Mouse (Mus musculus): ENCODE results near the gene Rgs6.

Gene Rgs6

DNA sequence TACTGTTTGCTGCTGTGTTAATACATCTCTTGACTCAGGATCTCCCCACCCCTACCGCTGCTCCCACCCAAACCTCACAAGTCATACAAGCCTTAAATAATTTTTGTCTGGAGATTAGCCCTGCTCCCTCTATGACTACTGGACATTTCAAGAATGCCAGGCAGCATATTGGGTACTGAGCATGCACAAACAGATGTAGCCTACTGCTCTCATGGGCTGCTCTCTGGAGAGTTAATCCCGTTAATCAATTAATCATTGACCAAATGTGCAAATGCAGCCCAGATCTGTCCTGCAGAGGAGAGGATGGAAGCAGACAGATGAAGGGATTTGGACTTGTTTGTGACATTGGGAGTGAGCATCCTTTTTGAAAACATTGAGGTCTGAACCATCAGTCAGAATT lies at the start of gene Rgs6:
Gene Rgs6, plus strand, starts transcription at position 276 of the 400 bp plus-strand sequence.
- DNase-seq, result no peak

DNA sequence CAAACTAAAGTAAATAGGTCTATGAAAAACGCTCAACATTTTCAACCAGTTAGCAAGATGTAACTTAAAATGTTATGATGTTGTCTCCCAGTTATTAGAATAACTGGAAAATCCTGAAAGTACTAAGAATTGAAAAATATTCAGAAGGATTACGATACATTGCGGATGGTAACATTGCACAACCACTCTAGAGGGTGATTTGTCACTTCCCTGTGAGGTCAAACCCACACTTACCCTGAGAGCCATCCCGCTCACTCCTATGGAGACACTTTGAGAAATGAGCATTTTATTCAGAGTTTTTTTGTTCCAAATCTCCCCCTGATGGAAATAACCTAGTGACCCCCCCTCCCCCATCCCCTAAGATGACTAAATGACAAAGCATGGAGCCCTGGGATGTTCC lies 41.0 kb upstream of the Rgs6 start:
- DNase-seq, result no peak

DNA sequence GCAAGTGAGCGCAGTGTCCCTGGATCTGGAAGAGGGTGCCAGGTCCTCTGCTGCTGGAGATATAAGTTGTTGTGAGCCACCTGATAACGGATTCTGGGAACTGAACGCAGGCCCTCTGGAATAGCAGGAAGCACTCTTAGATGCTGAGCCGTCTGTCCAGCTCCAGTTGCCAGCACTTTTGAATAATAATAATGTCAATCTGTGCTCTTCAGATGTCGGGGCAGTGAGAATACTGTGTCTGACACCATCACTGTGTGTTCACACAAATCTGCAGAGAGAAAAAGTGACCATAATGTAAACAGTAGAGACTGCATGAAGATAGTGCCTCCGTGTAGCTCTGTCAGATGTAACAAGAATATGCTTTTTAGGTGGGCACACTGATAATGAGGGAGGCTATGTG lies 38.9 kb upstream of the Rgs6 start:
- no peak for DNase-seq

DNA sequence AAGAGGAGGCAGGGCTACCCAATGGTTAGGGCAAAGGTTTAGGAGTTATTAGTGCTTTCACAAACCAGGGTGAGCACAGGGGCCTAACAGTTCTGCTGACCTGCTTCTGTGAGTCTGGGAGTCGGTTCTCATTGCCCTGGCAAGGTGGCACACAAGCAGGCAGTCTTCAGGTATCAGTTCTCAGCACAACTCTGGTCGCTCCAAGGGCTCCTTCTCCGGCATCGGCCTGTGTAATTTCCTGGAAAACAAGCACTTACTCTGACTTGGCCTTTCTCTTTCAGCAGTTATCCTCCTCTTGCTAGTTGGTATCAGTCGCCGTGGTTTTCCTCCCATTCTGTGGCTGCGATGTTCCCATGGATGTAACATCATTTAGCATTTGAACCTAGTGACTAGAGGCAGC lies 38.0 kb upstream of the Rgs6 start:
- DNase-seq, result no peak

DNA sequence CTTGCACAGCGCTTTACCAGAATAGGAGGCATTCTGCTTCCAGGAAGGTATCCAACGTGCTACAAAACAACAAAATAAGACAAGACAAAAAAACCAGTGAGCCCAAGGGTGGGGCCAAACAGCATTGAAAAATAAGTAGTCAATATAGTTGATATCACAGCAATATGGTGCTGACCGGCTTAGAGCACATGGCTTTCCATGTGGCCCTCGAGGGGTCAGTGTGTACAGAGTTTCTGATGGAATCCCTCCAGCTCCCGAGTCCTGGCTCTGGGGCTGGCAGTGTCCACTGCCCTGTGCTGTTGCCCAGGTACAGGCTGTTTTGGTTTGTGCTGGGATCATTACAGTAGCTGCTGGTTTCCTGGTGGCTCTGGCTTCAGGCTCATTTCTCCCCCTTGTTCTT lies 35.7 kb upstream of the Rgs6 start:
- no peak for DNase-seq

DNA sequence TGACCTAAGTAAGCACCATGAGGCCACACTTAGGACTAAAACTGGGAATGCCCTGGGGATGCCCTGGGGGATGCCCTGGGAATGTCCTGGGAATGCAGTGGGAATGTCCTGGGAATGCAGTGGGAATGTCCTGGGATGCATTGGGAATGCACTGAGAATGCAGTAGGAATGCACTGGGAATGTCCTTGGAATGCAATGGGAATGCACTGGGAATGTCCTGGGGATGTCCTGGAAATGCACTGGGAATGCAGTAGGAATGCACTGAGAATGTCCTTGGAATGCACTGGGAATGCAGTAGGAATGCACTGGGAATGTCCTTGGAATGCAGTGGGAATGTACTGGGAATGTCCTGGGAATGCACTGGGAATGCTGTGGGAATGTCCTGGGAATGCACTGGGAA lies 25.2 kb upstream of the Rgs6 start:
- no peak for DNase-seq

DNA sequence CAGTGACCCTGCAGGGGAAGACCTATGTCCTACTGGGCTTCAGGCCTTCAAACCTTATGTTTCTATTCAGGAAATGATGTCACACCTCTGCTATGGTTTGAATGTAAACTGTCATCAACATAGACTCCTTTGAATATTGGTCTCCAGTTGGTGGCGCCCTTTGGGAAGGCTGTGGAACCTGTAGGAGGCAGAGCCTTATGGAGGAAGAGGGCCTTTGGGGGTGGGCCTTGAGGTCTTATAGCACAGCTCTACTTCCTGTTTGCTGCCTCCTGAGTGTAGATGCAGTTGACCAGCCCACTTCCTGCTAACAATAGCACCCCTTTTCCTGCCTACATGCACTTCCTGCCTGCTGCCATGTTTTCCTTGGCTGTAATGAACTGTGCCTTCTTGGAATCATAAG lies 19.7 kb upstream of the Rgs6 start:
- DNase-seq, result no peak

DNA sequence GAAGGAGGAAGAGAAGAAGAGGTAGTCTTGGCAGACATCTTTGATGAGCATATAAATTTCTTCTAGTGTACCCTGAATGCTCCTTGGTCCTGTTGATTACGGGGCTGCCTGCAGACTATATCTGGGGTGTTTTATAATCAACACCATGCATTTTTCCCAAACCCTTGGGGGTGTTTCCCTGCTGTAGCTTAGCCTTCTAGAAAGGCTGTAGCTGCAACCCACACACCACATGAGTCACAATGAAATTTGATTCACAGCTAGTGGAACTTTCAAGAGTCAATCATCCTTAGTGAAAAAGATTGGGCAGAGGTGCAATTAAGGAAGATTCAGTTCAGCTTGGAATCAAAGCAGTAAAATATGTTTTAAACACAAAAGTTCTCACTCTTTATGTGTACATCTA lies 15.4 kb upstream of the Rgs6 start:
- no peak for DNase-seq

DNA sequence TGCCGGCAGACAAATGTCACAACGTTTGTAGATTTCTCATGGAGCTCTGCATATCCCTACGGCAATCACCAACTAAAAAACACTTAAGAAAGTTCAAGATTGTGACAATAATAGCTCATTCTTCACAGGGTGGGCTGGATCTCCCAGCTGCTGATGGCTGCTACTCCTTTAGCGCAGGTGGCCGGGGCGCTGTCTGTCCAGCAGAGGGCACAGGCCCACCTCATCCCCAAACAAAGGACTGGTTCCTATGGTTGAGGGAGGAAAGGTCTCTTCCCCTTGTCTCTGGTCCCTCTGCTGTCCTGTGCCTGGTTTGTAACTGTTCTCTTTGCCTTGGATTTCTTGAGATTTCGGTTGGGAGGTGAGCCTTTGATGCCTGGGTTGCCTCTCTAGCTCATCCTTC lies 1.5 kb upstream of the Rgs6 start:
- DNase-seq, result no peak

DNA sequence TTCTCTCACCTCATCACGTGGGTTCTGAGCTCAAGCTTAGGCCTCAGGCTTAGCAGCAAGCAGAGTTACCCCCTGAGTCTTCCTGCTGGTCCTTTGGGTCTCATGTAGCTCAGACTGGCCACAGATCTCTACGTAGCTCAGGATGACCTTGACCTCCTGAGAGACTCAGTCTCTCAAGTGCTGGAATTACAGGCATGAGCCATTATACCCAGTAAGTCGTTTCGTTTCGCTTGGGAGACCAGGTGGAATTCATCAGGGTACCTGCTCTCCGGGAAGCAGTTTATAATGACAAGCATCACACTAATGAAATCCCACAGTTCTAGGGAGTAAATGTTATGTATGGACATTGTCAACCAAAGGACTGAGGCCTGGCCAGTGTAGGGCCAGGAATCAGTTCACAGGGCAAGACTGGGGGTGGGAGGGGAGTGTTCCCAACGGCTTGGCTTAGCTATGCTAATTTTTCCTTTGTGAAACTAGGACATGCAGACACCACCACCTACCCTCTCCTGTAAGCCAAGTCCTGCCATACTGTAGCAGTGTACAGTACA lies 670 bp upstream of the Rgs6 start:
- no peak for DNase-seq

DNA sequence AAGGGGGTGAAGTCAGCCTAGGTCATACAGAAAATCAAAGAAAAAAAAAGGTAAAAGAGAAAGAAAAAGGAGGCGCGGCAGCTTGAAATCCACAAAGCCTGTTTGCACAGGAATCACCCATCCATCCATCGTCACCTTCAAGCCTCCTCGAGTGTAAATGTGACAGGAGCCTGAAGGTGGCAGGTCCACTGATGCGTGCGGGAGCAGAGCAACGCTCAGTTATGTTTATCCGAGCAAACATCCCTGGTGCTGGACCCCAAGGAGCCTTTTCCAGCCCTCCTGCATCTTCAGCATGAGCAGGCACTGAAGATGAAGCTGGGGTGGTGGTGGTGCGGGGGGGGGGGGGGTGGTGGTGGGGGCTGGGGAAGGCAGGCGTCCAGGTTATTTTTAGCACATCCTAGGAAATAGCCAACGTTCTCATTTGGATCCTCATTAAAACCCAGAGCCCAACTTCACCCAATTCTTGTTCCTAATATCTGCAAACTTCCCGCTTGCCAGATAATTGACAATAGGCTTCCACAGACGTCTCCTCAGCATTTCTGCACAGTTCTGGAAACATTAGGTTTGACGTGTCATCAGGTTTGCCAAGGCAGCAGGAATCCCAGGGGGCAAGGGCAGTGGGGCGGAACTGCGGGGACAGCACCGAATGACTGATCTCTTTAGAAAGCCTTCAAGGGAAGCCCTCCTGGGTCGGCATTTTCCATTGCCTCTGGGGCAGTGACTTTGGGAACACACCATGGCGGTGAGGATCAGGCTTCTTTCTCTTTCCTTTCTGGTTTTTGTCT lies 946 bp downstream of the Rgs6 start:
- DNase-seq, result no peak

DNA sequence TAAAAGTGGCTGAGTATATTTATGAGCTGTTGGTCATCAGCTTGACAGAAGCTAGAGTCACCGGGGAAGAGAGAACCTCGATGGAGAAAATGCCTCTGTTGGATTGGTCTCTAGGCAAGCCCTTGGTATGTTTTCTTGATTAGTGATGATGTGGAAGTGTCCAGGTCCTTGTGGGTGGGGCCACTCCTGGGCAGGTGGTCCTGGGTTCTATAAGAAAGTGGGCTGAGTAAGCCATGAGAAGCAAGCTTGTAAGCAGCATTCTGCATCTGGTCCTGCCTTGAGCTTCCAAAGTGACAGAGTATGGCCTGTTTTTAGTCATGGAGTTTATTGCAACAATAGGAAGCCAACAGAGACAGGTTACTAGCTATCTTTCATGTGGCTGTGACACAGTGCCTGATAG lies 10.9 kb downstream of the Rgs6 start:
- DNase-seq, result no peak

DNA sequence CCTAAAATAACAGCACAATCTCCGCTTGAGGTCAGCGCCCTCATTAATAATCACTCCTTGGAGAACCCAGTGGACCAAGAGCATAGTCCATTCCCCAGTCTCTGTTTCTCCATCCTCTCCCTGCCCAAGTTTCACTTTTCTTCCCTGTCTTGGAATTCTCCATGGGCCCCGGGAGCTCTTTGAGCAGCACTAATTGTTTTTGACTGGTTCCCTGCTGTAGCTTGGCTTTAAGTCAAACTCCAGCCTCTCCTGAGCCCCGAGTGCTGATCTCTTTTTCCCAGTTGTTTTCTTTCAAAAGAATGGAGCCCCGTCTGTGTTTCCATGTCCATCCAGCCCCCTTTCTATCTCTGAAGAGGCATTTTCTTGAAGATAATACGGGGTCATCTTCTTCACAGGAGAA lies 12.3 kb downstream of the Rgs6 start:
- no peak for DNase-seq

DNA sequence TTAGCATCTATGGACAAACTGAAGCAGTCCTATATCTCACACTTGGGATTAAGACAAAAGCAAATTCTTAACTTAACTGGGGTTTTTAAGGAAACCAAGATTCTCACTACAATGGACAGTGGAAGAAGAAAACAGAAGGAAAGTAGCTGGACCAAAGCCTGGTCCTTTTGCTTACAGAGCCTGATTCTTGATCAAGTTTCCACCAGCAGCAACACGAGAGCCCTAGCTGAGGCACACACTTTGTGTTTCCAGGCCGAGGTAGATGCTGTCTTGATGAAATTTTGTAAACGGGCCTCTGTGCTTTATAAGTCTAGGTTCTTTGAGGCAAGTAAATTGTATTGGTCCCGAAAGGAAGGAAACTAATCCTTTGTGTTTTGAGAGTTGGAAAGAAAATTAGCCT lies 14.7 kb downstream of the Rgs6 start:
- DNase-seq, result no peak

DNA sequence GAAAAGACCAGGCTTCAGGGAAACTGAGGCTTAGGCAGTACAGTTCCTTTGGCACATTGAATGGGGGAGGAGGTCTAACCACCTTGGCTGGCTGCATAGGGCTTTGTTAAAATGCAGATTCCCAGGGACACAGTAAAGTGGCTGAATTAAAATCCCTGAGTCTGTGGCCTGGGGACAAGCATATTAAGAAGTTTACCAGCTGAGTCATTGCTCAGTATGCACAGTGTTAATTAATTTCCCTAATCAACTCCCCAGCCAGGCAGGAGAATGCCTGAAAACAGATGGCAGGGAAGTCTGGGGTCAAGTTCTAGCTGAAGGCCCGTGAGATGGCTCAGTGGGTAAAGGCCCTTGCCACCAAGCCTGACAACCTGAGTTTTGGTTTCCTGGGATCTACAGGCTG lies 15.2 kb downstream of the Rgs6 start:
- no peak for DNase-seq

DNA sequence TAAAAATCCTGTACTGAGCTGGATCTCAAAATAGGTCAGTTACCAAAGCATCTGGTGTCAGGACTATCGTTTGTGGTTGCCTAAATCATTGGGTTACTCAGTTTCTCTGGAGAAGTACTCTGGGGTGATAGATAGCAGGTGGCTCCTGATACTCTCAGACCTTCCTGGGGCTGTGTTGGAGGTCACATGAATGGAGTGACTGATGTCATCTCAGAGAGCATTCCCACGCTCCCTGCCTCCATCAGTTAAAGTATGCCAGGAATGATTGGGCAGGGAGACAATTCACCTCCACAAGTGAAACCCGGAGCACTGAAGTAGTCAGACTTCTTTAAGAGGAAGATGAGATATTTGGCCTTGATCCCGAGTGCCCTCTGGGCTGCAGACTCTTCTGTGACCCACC lies 15.9 kb downstream of the Rgs6 start:
- no peak for DNase-seq

DNA sequence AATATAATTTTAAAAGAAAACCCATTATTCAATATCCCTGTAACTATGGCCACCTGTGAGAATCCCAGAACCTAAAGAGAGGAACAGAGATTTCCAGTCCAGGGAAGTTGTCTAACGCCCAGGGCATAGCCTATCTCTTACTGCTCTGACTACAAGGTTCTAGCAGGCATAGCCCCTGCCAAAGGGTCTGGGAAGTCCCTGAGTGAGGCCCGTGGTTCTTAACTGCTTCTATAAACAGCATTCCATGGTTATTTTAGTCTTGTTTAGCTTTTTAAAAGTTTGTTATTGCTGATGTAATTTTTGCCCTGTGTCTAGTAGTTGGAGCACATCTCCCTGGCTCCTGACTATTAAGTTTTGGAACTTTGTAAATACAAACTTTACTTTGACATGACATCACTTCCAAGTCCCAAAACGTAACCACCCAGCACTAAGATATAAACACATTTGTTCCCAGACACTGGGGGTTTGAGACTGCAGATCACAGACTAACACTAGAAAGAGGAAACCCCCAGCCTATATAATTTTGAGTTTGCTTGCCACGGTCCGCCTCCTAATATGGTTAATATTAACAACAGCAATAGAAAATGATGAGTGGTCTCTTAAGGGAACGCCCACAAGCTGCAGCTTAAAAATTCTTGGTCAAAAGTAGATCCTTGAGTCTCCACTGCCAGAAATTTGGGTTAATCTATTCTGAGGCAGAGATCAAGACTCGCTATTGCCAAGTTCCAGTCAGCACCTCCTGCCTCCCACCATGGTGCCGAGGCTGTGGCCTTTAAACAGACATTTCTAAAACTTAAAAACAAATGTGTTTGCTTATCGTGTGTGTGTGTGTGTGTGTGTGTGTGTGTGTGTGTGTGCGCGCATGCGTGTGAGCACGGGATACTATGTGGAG lies 24.9 kb downstream of the Rgs6 start:
- no peak for DNase-seq

DNA sequence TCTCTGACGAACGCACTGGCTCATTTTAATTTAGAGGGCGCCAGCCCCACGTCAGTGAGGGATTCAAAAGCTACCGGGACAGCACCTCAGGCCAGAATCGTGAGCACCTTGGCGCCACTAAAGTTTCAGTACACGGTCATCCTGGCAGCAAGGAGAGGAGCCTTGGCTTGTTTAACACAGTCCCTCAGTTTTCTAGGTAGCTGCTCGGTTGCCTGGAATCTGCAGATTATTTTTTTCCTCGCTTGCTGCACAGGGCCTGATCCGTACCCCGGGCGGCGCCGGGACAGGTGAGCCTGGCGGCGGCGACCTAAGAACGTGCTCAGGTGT lies 28.4 kb downstream of the Rgs6 start:
- DNase-seq, result no peak

DNA sequence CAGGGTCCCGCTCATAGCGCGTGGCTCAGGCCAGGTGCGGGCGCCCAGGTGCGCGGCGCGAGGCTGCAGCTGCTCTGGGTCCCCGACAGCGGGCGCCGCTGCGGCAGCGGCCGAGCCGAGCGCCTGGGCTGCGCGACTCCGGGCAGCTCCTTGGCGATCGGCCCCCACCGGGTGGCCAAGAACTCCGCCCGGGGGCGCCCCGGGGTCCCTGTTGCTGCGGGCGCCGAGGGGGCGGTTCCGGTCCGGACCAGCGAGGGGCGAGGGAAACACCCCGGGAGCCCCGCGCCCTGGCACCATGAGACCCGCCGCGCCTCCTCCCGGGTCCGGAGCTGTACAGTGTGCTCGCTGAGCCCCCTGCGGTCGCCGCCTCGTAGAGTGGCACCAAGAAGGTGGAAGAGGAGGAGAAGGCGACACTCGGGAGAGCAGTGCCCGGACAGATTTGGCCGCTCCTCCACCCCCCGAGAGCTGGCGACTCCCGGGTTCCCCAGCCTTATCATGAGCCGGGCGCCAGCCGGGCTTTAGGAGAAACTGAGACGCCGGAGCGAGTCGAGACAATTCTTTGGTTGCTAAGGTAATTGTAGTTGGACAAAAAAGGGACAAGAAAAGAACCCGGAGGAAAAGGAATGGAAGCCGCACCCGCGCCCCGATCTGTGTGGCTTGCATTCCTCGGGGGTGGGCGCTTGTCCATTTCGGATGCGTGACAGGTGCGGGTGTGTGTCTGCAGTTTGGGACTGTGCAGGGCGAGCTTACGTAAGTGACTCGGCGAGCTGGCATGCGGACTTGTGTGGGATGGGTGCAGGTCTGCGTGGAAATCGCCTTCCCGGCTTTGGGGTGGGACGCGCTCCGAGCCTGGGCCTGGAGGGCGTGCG lies 29.0 kb downstream of the Rgs6 start:
- DNase-seq, result no peak

DNA sequence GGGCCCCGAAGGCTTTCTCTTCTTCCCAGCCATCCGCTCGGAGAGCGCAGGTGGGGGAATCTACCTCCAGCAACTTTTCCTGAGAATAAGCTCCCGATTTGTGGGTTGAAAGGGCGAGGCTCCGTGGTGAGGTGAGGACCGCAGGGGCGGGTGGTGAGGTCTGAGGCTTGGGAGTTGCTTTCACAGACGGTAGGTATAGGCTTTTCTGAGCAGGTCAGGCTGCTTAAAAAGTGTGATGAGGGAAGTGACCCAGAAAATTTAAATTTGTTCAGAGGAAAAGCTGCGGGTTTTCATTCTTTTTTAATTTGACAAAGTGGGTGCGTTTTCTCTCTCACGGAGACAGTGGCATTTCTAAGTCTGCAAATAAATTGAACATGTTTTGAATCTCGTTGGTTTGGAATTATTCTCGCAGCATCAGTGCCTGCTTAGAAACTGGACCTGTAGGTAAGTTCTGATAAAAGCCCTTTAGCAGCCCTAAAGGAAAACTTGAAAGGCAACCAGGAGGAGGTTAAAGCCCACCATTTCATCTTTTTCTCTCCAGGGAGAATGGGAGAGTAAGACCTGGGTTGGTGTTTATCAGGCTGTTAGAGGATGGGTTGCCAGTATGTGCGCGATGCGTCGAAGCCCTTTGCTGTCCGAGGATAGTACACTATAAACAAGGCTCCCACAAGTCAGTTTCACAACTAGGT lies 29.7 kb downstream of the Rgs6 start:
- no peak for DNase-seq

DNA sequence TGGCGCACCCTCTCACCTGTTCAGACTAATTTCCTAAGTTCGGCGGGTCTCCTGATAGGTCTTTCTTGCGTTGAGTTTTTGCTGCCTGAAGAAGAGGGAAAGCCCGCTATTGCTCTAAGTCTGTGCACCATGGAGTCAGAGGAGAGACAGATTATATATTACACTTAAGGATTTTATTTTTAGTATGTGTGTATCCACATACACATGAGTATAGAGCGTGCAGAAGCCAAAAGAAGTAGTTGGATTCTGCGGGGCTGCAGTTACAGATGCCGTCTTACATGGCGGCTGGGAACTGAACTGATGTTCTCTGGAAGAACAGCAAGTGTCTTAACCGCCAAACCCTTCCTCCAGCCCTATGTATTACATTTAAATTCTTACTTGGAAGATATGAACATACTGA lies 52.3 kb downstream of the Rgs6 start:
- DNase-seq, result no peak

DNA sequence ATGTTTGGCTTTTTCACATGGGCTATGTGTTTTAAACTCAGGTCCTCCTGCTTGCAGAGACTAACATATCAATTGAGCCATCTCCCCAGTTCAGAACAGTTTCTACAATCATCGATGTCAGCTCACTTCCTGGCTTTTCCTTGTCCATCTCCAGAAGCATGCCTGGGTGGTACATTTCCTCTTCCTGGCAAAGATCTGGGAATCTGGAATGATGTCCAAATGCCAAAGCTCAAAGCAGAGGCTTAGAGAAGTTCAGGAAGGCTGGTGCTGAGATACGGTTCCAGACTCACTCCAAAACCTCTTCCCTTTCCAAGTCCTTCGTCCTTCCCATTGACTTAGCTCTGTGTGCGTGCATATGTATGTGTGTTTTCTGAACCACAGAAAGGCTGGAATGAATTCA lies 59.8 kb downstream of the Rgs6 start:
- no peak for DNase-seq

DNA sequence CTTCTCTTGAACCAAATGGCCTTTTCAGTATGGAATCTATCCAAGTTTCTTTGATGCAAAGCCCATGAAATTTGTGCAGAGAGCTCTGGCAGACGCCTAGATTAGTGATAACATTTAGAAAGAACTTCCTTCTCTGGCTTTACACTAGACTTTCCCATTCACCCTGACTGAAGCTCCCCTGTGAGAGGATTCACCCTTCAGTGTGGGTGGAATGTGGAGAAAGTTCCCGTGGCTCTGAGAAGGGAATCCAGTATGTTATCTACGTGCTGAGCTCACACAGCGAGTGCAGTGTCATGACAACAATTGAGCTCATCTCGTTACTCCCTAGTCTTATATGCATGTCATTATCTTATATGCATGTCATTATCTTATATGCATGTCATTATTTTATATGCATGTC lies 61.9 kb downstream of the Rgs6 start:
- no peak for DNase-seq

All from thymus, postnatal 25 days (tissue).